Mouse (Mus musculus) pancreas, adult 10 weeks (tissue): ENCODE data around the gene Epha7. TPM values are rescaled to one million over a fixed set of nuclear protein-coding genes. Genes with fewer than 3 reads are reported as not detected.

Source experiments
- polyA plus RNA-seq: library from polyadenylated mRNA; stranded (reverse); fragments of 350-450 nt; fragmentation: Illumina TruSeq; extraction: RNeasy Lipid Tissue Mini Kit (QIAGEN cat#74804); gene quantifications from one replicate; pipeline ENCODE4 v1.2.3, GENCODE M21; 2015; ENCODE audit warnings: low read depth, low replicate concordance; ENCODE audit not compliant: insufficient read depth

The Epha7 gene
- 0.59 TPM for polyA plus RNA-seq

GRCm38 (mm10) chr4:28812691-28813289, at the start of gene Epha7:
TSS of gene Epha7 (plus strand) at chr4:28813131.

